Mouse (Mus musculus) lung, postnatal 0 days (tissue): ENCODE measurements at regions not wholly inside any gene's neighbourhood (a gene's known extent, or its start where the extent isn't known, plus 50 kb on each side); places are given as distances from the start of the nearest gene placed in this dataset.

Experiments used
- ATAC-seq: fragments of 200-750 bp; cut with Nextera tagmentation; 2 replicates; pipeline ENCODE4 v1.8.0; 2017; ENCODE audit warnings: moderate library complexity
- DNase-seq: peaks from one replicate; pipeline ENCODE4 v3.0.0-alpha.2; 2016; ENCODE audit warnings: low spot score
- H3K27ac ChIP-seq: fragments of 300-500 bp; sonication (generic); 2 replicates; pipeline ENCODE4 v1.5.1; 2014; ENCODE audit warnings: antibody characterized with exemption, mild to moderate bottlenecking, low read length, mixed read lengths
- H3K27me3 ChIP-seq: fragments of 300-500 bp; sonication (generic); replicated peaks from 2 replicates; pipeline ENCODE4 v1.6.1; 2014; ENCODE audit warnings: low read length, mixed read lengths; ENCODE audit not compliant: insufficient read depth
- H3K36me3 ChIP-seq: fragments of 300-500 bp; sonication (generic); 2 replicates; pipeline ENCODE4 v1.6.1; 2014; ENCODE audit warnings: low read length, mixed read lengths; ENCODE audit not compliant: insufficient read depth
- H3K4me1 ChIP-seq: fragments of 300-500 bp; sonication (generic); 2 replicates; pipeline ENCODE4 v1.6.1; 2014; ENCODE audit warnings: antibody characterized with exemption, low read depth, low read length, mixed read lengths; ENCODE audit not compliant: insufficient read depth
- H3K4me2 ChIP-seq: fragments of 300-500 bp; sonication (generic); replicated peaks from 2 replicates; pipeline ENCODE4 v1.6.1; 2014; ENCODE audit warnings: low read depth, mild to moderate bottlenecking, low read length, moderate library complexity, mixed read lengths
- H3K4me3 ChIP-seq: fragments of 300-500 bp; sonication (generic); 2 replicates; pipeline ENCODE4 v1.5.1; 2014; ENCODE audit warnings: low read depth, low read length
- H3K9ac ChIP-seq: fragments of 300-500 bp; sonication (generic); replicated peaks from 2 replicates; pipeline ENCODE4 v1.6.1; 2014; ENCODE audit warnings: low read depth, mild to moderate bottlenecking
- H3K9me3 ChIP-seq: fragments of 300-500 bp; sonication (generic); 2 replicates; pipeline ENCODE4 v1.6.1; 2016; ENCODE audit warnings: low read length, mixed read lengths
- CTCF ChIP-seq: IDR thresholded peaks from 2 replicates; pipeline ENCODE4 v1.5.1; 2016; ENCODE audit warnings: antibody characterized with exemption, mild to moderate bottlenecking
- EP300 ChIP-seq: IDR thresholded peaks from 2 replicates; pipeline ENCODE4 v1.6.1; 2016; ENCODE audit warnings: antibody characterized with exemption, mild to moderate bottlenecking, control low read depth
- WGBS: fragments of 180-500 bp; shearing (Covaris S2); extraction: QIAGEN DNeasy Blood & Tissue Kit; methylation state at CpG from one replicate; pipeline ENCODE4 v1.1.7; 2014; 5-methylcytosine and 5-hydroxymethylcytosine counted together

- no peak overlapping the region for H3K27ac ChIP-seq
- 53% methylated on average over 6 of the region's 6 CpGs for WGBS
- no peaks in the 10 kb centered on the region for H3K9me3 ChIP-seq
- H3K4me1 ChIP-seq = no peaks in the 10 kb centered on the region
- no peak for DNase-seq
- H3K36me3 ChIP-seq = no peaks in the 10 kb centered on the region
- H3K9ac ChIP-seq = no peak overlapping the region
- no peaks in the 10 kb centered on the region for H3K27me3 ChIP-seq
- H3K4me3 ChIP-seq = no peak overlapping the region
- ATAC-seq = no peak
- no peak overlapping the region for H3K4me2 ChIP-seq
- TF ChIP-seq CTCF (no peak), EP300 (no peak)
These were observed 130.7 kb downstream of the Cep170 start for GRCm38 (mm10) chr1:176683146-176683545.

GRCm38 (mm10) chr1:176681971-176682370 is 131.9 kb downstream of the Cep170 start:
- WGBS = 56% methylated on average over 8 of the region's 8 CpGs
- Histone ChIP-seq H3K36me3 (no peaks in the 10 kb centered on the region), H3K27ac (no peak overlapping the region), H3K4me3 (no peak overlapping the region), H3K4me1 (no peaks in the 10 kb centered on the region), H3K9me3 (no peaks in the 10 kb centered on the region), H3K9ac (no peak overlapping the region), H3K4me2 (no peak overlapping the region), H3K27me3 (no peaks in the 10 kb centered on the region)
- no peak for ATAC-seq
- no peak for DNase-seq
- TF ChIP-seq CTCF (no peak), EP300 (no peak)

DNA sequence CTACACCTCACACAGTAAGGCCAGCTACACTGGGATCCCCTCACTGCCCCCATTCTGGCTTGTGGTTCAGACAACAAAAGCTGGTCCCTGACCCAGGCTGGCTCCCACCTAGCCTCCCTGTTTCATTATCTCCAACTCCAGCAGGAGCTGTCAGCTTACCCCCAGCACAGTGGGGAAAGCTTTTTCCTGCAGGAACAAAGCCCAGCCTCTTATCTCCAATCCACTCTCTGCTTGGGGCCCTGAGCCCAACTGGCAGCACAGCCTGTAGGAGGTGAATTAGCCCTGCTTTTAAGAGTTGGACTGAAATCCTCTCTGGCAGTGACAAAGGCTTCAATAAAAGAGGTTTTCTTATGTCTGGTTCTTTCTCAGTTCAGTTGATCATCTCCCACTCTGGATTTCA is 138.7 kb downstream of the Cep170 start:
- no peak overlapping the region for H3K4me2 ChIP-seq
- no peak for ATAC-seq
- H3K27me3 ChIP-seq = no peaks in the 10 kb centered on the region

GRCm38 (mm10) chr1:176671081-176671480 is 142.8 kb downstream of the Cep170 start:
- H3K4me2 ChIP-seq = no peak overlapping the region
- H3K9me3 ChIP-seq = no peaks in the 10 kb centered on the region
- TF ChIP-seq CTCF = no peak
- TF ChIP-seq EP300 = no peak
- WGBS = 64% methylated on average over 3 of the region's 3 CpGs
- no peaks in the 10 kb centered on the region for H3K27me3 ChIP-seq
- no peak for ATAC-seq
- no peaks in the 10 kb centered on the region for H3K36me3 ChIP-seq
- no peak overlapping the region for H3K4me3 ChIP-seq
- no peak overlapping the region for H3K9ac ChIP-seq
- no peaks in the 10 kb centered on the region for H3K4me1 ChIP-seq
- DNase-seq = no peak
- H3K27ac ChIP-seq = no peak overlapping the region

More for the DNA sequence above, 138.7 kb downstream of the Cep170 start:
- Histone ChIP-seq H3K9me3 (no peaks in the 10 kb centered on the region), H3K36me3 (no peaks in the 10 kb centered on the region), H3K9ac (no peak overlapping the region), H3K4me3 (no peak overlapping the region), H3K4me1 (no peaks in the 10 kb centered on the region), H3K27ac (no peak overlapping the region)
- TF ChIP-seq CTCF = no peak
- DNase-seq = no peak

GRCm38 (mm10) chr1:176667552-176668306 is 146.1 kb downstream of the Cep170 start:
- H3K4me1 ChIP-seq = no peaks in the 10 kb centered on the region
- no peak overlapping the region for H3K27ac ChIP-seq
- TF ChIP-seq CTCF (no peak), EP300 (no peak)
- no peak overlapping the region for H3K4me2 ChIP-seq
- H3K4me3 ChIP-seq = no peak overlapping the region
- no peaks in the 10 kb centered on the region for H3K27me3 ChIP-seq
- no peak overlapping the region for H3K9ac ChIP-seq
- no peaks in the 10 kb centered on the region for H3K9me3 ChIP-seq
- DNase-seq (no peak), ATAC-seq (no peak)
- H3K36me3 ChIP-seq = no peaks in the 10 kb centered on the region
- WGBS = 49% methylated on average over 8 of the region's 8 CpGs

- Histone ChIP-seq H3K4me1 (no peaks in the 10 kb centered on the region), H3K9me3 (no peaks in the 10 kb centered on the region), H3K27ac (no peak overlapping the region), H3K36me3 (no peaks in the 10 kb centered on the region), H3K4me3 (no peak overlapping the region), H3K9ac (no peak overlapping the region), H3K27me3 (no peaks in the 10 kb centered on the region), H3K4me2 (no peak overlapping the region)
- TF ChIP-seq CTCF = no peak
- TF ChIP-seq EP300 = no peak
- ATAC-seq (no peak), DNase-seq (no peak)
- 85% methylated on average over 6 of the region's 6 CpGs for WGBS
These were observed 153.6 kb downstream of the Cep170 start for GRCm38 (mm10) chr1:176660286-176660685.

- no peak overlapping the region for H3K27ac ChIP-seq
- no peak for DNase-seq
- H3K4me1 ChIP-seq = no peaks in the 10 kb centered on the region
- no peak overlapping the region for H3K4me3 ChIP-seq
- TF ChIP-seq EP300 (no peak), CTCF (0 out of 2 replicates have a peak, but pooled peaks have one; percentile 6)
- H3K9me3 ChIP-seq = no peaks in the 10 kb centered on the region
- no peak overlapping the region for H3K9ac ChIP-seq
- no peaks in the 10 kb centered on the region for H3K36me3 ChIP-seq
- no peak for ATAC-seq
- no peak overlapping the region for H3K4me2 ChIP-seq
- H3K27me3 ChIP-seq = no peaks in the 10 kb centered on the region
These were observed 155.2 kb downstream of the Cep170 start for GRCm38 (mm10) chr1:176658639-176659038.
